Mouse (Mus musculus) kidney, postnatal 36 days (tissue): ENCODE data around the gene Elovl6.

ENCODE experiments used
- DNase-seq, 2 experiments: peaks; one replicate each; pipeline ENCODE4 v3.0.0; 2021 to 2022; ENCODE audit warnings: mixed read lengths in 2 of 2

Gene Elovl6

DNA sequence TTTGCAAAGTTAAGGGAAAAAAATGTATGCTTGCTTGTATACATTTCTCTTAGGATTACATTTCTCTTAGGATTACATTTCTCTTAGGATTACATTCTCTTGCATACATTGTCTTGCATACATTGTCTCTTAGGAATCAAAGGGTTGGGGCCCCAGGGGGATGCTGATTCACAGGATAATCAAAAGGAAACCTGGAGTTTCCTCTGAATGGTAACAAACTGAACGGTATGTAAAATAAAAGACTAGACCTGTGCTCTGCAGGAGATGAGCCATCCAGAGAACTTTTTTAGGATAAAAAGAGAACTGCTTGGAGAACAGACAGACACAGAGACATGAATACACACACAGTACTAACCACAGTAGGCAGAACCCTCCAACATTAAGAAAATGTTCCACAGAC, 118.8 kb downstream of the Elovl6 start:
- DNase-seq = no peak

DNA sequence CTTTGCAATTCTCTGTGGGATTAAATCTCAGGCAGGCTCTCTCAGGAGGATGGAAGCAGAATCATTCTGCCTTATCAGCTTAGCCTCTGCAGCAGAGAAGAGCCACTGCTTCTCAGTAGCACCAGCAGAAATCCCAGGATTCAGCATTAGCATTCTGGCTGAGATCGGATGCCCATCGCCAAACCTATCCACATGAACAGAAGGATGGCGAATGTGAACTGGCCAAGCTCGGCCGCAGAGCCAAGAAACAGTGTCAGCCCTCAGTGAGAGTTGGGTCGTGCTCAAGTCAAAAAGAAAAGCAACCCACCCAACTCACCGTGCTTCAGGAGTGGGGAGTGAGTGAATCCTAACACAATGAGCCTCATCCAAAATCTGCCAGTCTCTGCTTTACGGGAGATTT, 119.6 kb downstream of the Elovl6 start:
- DNase-seq = no peak

DNA sequence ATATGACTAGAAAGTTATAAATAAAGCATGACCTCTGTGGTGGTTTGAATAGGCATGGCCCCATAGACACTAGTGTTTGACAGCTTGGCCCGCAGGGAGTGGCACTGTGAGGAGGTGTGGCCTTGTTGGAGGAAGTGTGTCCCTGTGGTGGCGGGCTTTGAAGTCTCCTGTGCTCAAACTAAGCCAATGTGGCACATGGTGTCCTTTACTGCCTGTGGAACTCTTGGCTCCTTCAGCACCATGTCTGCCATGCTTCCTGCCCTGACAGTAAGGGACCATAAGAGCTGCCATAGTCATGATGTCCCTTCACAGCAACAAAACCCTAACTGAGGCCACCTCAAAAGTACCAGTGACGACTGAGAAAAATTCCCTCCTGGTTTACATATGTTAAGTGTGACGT, 120.3 kb downstream of the Elovl6 start:
- DNase-seq = no peak

DNA sequence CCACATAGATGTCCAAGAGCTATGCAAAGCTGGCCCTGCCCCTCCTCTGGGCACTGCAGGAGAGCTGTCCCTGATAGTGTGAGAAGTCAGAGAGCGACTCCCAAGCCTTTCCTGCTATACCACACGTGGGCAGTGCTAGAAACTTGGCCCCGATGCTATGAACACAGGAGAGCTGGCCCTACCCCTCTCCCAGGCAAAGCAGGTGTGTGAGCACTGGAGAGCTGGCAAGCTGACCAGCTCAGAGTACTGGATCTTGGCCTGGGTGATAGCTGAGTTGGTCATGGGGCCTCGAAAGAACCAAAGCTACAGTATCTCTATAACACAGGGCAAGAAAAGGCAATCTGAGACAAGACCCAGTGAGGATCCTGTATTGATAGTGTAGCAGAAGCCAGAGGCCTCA, 124.4 kb downstream of the Elovl6 start:
- DNase-seq = no peak

DNA sequence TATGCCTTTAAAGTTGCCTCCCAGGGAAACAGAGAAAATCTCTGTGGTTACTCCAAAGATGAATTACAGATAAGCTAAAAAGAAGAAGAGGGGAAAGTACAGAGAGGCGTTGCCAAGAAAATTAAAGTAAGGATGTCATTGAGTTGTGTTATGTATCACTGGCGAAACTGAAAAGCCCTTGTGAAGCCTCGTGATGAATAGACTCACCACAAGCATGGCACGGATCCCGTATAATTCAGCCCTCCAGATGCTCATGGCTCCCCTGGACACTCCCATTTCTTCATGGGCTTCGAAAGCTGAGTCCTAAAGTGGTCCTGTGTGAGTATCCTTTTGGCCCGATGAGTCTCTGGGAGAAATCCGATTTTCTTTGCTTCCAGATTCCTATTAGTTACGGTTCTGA, 125.1 kb downstream of the Elovl6 start:
- no peak for DNase-seq

DNA sequence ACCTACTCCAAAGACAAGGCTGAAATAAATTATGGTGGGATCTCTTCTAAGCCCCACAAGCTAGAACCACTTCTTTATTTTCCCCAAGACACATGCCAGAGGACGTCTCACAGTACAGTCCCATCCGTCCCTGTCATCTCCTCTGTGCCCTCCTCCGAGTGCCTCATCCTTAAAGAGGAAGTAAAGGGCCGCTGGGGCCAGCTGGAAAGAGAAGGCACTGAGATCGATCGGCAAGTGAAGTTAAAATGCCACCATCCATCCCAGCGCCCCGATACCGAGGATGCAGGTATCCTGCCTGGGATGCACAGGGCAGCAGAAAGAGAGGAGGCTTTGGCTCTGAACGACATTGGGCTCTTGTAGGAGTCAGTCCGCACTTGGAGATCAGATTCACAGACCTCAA, 125.6 kb downstream of the Elovl6 start:
- no peak for DNase-seq

DNA sequence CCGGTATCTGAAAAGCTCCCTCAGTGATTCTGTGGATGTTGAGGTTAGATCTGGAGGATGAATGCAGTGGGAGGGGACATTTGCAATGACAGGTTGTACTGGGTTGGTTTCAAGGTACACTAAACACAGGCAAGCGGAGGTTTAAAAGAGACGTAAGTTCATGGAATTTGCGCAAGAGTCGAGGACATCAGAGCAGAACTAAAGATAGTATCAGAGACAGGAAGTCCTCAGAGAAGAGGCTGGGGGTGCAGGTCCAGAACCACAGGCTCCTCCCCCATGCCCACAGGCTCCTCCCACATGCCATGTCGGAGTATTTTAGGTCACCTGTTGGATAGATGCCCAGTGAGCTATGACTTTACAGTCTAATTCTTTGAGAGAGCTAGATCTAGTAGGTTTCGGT, 126.6 kb downstream of the Elovl6 start:
- DNase-seq = no peak

DNA sequence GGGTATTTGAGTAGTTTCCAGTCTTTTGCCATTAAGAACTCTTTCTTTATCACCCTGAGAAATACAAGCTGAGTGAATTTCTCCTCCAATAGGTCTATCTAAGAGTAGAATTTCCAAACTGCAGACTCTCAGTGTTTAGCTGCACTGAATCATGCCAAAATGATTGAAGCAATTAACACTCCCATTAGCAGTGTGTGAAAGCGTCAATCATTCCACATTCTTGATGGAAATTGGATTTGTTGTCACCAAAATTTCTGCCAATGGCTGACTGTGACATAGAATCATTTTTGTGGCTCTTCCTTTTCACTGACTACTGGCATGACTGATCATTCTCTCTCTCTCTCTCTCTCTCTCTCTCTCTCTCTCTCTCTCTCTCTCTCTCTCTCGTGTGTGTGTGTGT, 131.8 kb downstream of the Elovl6 start:
- DNase-seq = no peak

DNA sequence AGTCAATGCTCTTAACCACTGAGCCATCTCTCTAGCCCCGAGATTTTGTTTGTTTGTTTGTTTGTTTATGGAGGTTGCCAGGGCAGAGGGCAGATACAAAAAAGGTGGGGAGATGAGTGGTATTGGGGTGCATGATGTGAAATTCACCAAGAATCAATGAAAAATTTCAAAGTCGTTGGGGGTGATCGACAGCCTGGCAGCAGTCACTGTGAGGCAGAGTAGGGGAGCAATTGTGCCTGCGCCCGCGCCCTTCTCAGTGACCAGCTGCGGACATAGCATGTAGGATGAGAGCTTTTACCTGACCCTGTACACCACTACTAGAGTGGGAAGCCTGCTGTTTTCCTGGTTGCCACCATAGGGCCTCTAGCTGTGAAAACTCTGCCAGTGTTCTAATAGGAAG, 143.8 kb downstream of the Elovl6 start:
- DNase-seq = no peak

DNA sequence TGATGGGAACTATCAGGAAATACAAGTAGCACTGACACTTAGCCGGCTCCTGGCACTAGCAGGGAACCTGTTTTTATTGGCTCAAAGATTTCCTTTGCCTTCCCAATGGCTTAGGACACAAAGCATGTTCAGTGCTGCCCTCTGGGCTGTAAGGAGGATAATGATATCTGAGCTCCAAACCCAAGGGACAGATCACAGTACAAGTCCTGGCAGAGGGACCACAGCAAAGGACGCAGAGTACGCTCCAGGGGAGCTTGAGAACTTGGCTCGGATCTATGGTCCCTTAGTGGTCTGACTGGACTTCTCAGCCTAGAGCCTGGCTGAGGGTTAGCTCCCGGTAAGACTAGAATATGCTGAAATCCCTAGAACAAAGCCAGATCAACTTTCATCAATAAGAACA, 148.1 kb downstream of the Elovl6 start:
- no peak for DNase-seq

DNA sequence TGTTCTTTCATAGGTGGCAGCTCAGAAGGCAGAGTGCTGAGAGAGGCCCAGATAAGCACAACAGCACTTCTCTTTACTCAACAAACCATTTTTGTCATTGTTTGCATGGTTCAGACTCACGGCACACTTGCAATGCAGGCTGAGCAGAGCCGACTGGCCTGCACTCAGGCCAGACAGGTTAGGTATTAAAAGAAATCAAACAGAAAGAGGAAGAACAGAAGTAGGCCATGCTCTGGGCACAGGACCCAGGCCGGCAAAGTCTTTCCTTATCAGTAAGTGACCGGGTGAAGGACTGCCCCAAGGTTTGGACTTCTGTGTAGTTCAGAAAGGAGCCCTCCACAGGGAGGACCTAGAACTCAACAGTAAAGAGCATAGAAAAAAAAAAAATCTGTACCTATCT, 149.7 kb downstream of the Elovl6 start:
- DNase-seq = no peak

DNA sequence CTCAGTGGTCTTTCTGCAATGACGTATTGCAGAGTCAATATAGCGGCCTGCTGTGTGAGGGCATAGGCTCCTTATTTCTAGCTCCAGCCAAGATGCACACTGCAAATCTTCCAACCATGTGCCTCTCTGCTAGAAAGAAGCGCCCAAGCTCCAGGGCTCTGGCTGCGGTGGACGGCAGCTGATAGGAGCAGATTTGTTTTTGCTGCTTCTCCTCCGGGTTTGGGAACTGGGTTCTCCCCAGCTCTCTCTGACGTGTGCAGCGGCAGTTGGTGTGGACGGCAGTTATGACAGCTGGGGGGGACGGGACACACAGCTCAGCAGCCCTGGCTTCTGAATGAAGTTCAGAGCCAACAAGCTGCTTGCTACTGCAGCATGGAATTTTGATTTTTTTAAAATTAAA, 150.2 kb downstream of the Elovl6 start:
- no peak for DNase-seq

DNA sequence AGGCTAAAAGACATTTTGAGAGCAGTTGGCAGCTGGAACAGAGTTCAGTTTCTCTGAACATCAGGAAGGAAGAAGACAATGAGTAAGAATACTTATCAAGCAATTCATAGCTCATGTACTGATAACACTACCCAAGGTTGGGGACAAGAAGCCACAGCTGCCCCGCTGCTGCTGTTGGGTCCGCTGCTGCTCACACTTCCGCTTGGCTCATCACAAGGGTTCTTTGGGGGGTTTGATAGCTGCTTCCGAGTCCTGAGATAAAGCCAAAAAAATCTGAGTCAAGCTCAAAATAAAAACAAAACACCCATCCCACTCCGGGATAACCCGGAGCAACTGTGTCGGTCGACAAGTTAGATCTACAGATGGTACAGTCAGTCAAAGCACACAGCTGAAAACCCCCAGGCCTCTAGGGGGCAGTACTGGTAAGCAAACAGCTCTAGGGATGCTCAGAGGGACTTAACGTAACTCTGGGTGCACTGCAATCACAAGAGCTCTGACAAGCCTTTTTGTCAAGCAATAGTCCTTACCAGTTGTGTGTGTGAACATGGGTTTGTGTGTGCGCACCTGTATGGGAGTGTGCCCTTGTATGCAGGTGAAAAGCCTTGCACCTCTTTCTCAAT, 151.0 kb downstream of the Elovl6 start:
- DNase-seq = peak in 1 of 2 experiments; percentile 64

DNA sequence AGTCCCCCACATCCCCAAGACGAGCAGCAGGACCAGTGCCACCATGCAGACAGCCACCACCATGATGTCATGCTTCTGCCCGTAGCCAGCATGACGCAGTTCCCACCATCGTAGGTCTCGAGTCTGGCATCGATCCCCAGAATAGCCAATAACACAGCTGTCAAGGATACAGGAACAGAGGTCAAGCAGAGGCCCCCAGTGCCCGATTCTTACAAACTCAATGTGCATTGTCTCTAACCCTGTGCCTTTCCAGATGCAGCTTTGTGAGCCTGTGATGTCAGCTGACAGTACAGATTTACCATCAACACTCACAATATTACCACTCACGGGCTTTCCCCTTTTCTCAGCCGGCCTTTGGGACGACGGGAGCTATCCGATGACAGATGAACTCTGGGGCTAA, 154.0 kb downstream of the Elovl6 start:
- no peak for DNase-seq

DNA sequence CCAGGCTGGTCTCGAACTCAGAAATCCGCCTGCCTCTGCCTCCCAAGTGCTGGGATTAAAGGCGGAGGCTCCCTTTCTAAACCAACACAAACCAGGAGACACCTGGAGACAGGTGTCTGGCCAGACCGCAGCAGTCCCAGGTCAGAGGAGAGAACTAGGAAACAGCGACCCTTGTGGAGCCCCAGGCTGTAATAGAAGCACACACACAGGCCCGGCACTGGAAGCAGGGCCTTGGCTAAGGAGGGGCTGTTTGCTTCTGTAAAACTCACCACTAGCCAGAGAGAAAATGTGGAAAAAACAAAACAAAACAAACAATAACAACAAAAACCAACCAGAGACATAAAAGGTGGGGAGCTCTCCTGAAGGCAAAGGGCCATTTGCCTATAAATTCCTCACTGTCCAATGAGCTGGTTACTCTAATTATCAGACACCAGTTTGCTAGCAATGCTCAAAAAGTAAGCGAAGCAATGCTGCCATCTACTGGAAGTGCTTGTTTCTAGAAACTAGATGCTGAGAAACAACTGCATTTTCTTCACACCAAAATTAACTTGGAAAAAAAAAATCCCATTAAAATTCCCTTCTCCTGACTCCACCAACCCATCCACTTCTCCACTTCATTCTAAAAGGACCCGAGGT, 154.7 kb downstream of the Elovl6 start:
- DNase-seq = peak; percentile 57 to 75

DNA sequence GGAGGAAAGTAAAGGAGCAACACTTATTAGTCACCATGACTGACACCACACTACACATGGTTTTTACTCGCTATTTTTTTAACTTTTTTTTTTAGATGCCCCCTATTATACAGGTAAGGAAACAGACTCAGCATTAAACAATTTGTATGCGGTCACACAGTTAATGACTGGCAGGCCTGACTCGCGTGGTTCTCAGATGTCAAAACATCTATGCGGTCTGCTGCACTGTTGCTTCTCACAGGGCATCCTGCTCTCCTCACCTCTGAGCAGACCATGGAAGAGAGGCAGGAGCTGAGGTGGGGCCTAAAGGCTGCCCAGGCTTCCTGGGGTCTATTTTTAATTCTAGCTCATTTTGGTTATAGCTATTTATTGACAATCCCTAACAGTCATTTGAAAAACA, 155.3 kb downstream of the Elovl6 start:
- DNase-seq = no peak
